Mouse (Mus musculus) cerebellum, adult 2 months (tissue): ENCODE measurements around the gene Eepd1. TPM values are rescaled to one million over a fixed set of nuclear protein-coding genes. Genes with fewer than 3 reads are reported as not detected.

ENCODE experiments used
- DNase-seq, 2 experiments: peaks; one replicate each; pipeline ENCODE4 v3.0.0; 2021
- H3K27ac ChIP-seq: fragments of 200-500 bp; 2 replicates; pipeline ENCODE4 v1.5.1; 2012; ENCODE audit warnings: low read length, control low read depth, inconsistent platforms; ENCODE audit not compliant: insufficient read depth
- H3K27me3 ChIP-seq: fragments of 200-500 bp; 2 replicates; pipeline ENCODE4 v1.6.1; 2012; ENCODE audit warnings: inconsistent platforms, mild to moderate bottlenecking, low read length, moderate library complexity; ENCODE audit not compliant: control insufficient read depth, insufficient read depth
- H3K4me1 ChIP-seq: fragments of 200-500 bp; 2 replicates; pipeline ENCODE4 v1.6.1; 2011; ENCODE audit warnings: low read length; ENCODE audit not compliant: control insufficient read depth, insufficient read depth
- H3K4me3 ChIP-seq: fragments of 200-500 bp; replicated peaks from 2 replicates; pipeline ENCODE3; 2011; ENCODE audit warnings: mild to moderate bottlenecking, low read depth, low read length, control low read depth; ENCODE audit not compliant: insufficient read depth
- CTCF ChIP-seq: fragments of 200-500 bp; IDR thresholded peaks from 2 replicates; pipeline ENCODE4 v1.5.1; 2011; ENCODE audit warnings: low read depth, mild to moderate bottlenecking, control low read depth, low read length, moderate library complexity, borderline replicate concordance; ENCODE audit not compliant: insufficient read depth
- POLR2A ChIP-seq: fragments of 200-500 bp; IDR thresholded peaks from 2 replicates; pipeline ENCODE4 v1.6.1; 2011; ENCODE audit warnings: low read length, control low read depth, borderline replicate concordance; ENCODE audit not compliant: insufficient read depth
- WGBS: fragments of 180-500 bp; shearing (Covaris S2); methylation state at CpG from one replicate; pipeline ENCODE4 v1.1.7; 2018; 5-methylcytosine and 5-hydroxymethylcytosine counted together
- polyA plus RNA-seq: library from polyadenylated mRNA; depleted of rRNA; stranded (reverse); fragments of >200 nt; gene quantifications from 2 replicates; pipeline ENCODE4 v1.2.3, GENCODE M21; 2012

The Eepd1 gene
- polyA plus RNA-seq, 1 experiment = 11.0 TPM

DNA sequence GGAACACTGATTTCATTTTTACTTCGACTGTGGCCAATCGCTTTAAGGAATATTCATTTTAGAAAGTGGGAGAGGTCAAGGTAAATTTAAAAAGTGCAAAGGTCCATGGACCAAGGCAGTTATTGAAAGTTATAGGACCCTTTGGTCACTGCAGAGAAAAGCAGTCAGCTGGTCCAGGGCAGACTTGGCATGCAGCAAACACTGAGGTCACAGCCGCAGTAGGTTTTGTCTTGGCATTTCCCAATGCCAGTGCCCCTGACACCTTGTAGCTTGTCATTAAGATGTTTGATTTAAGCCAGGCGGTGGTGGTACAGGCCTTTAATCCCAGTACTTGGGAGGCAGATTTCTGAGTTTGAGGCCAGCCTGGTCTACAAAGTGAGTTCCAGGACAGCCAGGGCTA lies 92.8 kb downstream of the Eepd1 start:
- no peak for DNase-seq
- Histone ChIP-seq H3K4me3 (no peak overlapping the region), H3K27ac (no peak overlapping the region), H3K27me3 (no peaks in the 10 kb centered on the region), H3K4me1 (no peaks in the 10 kb centered on the region; the same call in 1 of the 2 replicates)
- WGBS = 63% methylated on average over 4 of the region's 4 CpGs
- no peak for TF ChIP-seq CTCF
- TF ChIP-seq POLR2A = no peak

GRCm38 (mm10) chr9:25578674-25579596 lies 97.6 kb downstream of the Eepd1 start:
- Histone ChIP-seq H3K4me1 (no peaks in the 10 kb centered on the region), H3K27ac (no peak overlapping the region), H3K27me3 (no peaks in the 10 kb centered on the region), H3K4me3 (no peak overlapping the region)
- TF ChIP-seq CTCF (no peak), POLR2A (no peak)
- DNase-seq = no peak
- WGBS = 93% methylated on average over 7 of the region's 7 CpGs

- no peak overlapping the region for H3K27ac ChIP-seq
- no peaks in the 10 kb centered on the region for H3K4me1 ChIP-seq
- H3K27me3 ChIP-seq = no peaks in the 10 kb centered on the region
- no peak for TF ChIP-seq CTCF
- TF ChIP-seq POLR2A = no peak
- no peak overlapping the region for H3K4me3 ChIP-seq
- 86% methylated on average over 2 of the region's 2 CpGs for WGBS
- DNase-seq = no peak
Measured at GRCm38 (mm10) chr9:25583621-25584020, 102.3 kb downstream of the Eepd1 start.

DNA sequence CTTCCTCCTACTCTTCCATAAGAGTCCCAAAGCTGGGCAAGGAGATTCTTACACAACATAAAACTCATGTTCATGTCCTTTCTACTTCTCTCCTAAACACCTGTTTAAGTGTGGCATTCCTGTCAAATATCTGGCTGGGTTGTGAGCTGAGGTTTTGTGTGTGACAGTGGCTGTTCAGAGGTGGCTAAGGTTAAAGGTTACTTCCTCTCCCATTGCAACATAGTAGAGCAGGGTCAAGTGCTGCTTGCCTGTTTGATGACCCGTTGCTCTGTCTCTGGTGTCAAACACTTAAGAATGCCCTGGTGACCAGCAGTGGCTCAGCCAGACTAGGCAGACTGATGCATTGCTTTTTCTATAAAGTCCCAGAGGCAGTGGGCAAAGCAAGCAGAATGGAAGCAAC lies 104.3 kb downstream of the Eepd1 start:
- Histone ChIP-seq H3K27ac (no peak overlapping the region), H3K4me3 (no peak overlapping the region), H3K27me3 (no peaks in the 10 kb centered on the region), H3K4me1 (no peaks in the 10 kb centered on the region)
- DNase-seq = no peak
- TF ChIP-seq POLR2A (no peak), CTCF (no peak)
- WGBS = 79% methylated on average over 1 of the region's 1 CpGs

GRCm38 (mm10) chr9:25588581-25588980 lies 107.2 kb downstream of the Eepd1 start:
- H3K27ac ChIP-seq = no peak overlapping the region
- H3K4me1 ChIP-seq = no peaks in the 10 kb centered on the region; the same call in 1 of the 2 replicates
- no peak overlapping the region for H3K4me3 ChIP-seq
- H3K27me3 ChIP-seq = no peaks in the 10 kb centered on the region
- 99% methylated on average over 2 of the region's 2 CpGs for WGBS
- DNase-seq = no peak
- TF ChIP-seq CTCF = no peak
- TF ChIP-seq POLR2A = no peak

GRCm38 (mm10) chr9:25590740-25591139 lies 109.4 kb downstream of the Eepd1 start:
- H3K27me3 ChIP-seq = no peaks in the 10 kb centered on the region
- WGBS = 51% methylated on average over 4 of the region's 4 CpGs
- H3K4me3 ChIP-seq = no peak overlapping the region
- no peak overlapping the region for H3K27ac ChIP-seq
- H3K4me1 ChIP-seq = no peaks in the 10 kb centered on the region; the same call in 1 of the 2 replicates
- DNase-seq = no peak
- TF ChIP-seq POLR2A (no peak), CTCF (no peak)

DNA sequence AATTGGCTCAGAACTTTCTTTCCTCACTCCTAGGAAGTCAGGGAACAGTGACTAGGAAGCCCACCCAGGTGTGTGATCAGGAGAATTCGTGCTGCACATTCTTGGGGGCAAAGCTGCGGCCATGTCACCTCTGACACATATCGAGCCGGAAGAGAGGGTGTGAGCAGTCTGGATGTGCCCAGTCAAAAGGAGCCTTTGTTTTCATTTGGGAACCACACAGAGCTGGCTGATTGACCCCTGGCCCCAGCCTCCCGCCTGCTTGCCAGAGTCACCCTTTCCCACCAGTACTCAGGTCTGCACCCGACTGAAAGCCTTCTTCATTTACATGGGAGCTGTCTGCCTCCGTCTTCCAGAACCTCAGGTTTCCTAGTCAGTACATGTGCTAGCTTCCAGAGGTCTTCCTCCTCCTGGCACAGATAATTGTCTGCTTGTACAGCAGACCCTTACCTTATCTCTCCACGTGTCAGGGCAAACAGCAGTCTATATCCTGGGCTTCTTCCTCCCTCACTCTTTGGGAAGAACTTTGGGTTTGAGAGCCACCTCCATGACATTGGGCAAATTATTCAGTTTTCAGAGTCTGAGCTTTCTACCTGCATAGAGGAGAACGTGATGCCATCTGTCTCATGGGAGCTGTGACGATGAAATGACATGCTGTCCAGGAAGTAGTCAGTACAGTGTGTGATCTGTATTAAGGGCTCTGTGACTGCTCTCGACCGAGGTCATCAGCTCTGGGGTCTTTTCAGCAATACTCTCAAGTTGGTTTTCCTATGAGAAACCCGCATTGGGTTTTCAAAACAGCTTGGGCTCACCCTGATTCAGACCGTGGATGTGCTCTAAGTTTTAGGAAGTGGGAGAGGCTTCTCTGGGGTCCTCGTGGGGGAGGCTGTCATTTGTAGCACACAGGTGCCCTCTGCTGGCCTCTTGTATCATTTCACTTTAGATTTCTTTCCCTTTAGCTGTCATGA lies 110.3 kb downstream of the Eepd1 start:
- 46% methylated on average over 15 of the region's 15 CpGs for WGBS
- no peak for TF ChIP-seq POLR2A
- TF ChIP-seq CTCF = peak; percentile 77
- Histone ChIP-seq H3K27me3 (no peaks in the 10 kb centered on the region), H3K4me1 (no peaks in the 10 kb centered on the region; the same call in 1 of the 2 replicates), H3K4me3 (no peak overlapping the region), H3K27ac (no peak overlapping the region)
- DNase-seq = peak in 1 of 2 experiments; percentile 11
